Mouse (Mus musculus) right cerebral cortex, adult 18-20 months (tissue): ENCODE measurements around the gene 4930442H23Rik.
"Not testable (repeated sequence)": the region's sequence is repeated elsewhere in the genome, so short reads cannot be mapped to it uniquely, and the experiment has no call there.

Experiments used
- DNase-seq: peaks from one replicate; pipeline ENCODE4 v3.0.0; 2022; ENCODE audit warnings: mixed read lengths

The 4930442H23Rik gene

GRCm38 (mm10) chr10:81183805-81184204 is at the start of gene 4930442H23Rik:
4930442H23Rik (minus strand) TSS chr10:81183849.
- DNase-seq: no peak

DNA sequence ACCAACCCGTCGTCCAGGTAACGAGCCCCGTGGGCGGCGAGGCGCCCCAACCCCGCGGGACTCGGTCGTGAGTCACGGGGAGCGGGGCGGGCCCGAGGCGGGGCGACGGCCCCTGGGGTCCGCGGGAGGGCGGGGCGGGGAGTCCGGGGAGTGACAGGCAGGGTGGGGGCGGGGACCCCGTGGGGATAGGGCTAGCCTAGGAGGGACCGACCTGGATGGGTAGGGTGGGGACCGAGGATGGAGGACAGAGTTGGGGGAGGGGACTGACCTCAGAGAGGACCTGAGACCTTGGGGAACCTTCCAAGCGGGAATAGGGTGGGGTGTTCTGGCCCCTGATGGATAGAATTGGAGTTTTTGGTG is 49.6 kb upstream of the 4930442H23Rik start:
- no peak for DNase-seq

DNA sequence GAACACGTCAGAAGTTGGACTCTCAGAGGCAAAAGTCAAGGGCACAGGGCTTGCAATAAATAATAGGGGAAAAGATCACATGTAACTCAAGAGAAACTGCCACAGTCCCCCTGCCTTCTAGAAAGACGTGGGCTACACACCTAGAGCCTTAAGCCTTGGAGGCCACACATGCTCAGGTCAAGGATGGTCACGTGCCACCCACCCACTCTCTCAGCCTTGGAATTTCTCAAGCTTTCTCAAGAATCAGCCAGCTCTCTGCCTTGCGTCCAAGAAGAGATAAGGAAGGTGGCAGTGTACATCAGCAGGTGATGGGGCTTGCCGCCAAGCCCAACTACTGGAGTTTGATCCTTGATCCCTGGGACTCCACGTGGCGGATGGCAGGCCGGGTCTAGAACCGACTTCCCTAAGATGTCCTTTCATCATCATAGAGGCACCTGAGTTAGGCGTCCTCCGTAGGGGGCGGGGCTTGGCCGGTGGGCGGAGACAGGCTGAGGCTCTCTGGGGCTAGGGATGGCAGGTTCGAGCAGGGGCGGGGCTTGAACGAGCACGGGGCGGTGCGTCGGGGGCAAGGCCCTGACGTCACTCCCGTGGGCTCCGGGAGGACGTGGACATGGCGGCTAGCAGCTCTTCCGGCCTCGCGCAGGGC is 49.1 kb upstream of the 4930442H23Rik start, which contains the start of gene Zfr2:
TSS of gene Zfr2 (plus strand) at position 576 of the 646 bp plus-strand sequence.
- DNase-seq: peak; percentile 97

GRCm38 (mm10) chr10:81231436-81231835 is 47.8 kb upstream of the 4930442H23Rik start:
- no peak for DNase-seq

GRCm38 (mm10) chr10:81230438-81231332 is 47.0 kb upstream of the 4930442H23Rik start, which contains the start of gene Atcay:
Atcay (minus strand) TSS chr10:81230833.
- DNase-seq: peak; percentile 91

- DNase-seq: peak; percentile 54
These were observed 46.2 kb upstream of the 4930442H23Rik start for GRCm38 (mm10) chr10:81229735-81230437.

DNA sequence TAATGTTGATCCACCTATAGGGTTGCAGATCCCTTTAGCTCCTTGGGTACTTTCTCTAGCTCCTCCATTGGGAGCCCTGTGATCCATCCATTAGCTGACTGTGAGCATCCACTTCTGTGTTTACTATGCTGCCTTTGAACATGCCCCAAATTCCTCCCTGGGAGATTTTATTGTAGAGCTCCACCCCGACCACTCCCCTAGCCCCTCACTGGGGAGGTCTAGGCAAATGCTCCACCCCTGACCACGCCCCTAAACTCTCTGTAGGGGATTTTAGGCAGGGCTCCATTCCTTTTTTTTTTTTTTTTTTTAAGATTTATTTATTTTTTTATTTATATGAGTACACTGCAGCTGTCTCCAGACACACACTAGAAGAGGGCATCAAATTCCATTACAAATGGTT is 40.1 kb upstream of the 4930442H23Rik start:
- DNase-seq: not testable (repeated sequence)

DNA sequence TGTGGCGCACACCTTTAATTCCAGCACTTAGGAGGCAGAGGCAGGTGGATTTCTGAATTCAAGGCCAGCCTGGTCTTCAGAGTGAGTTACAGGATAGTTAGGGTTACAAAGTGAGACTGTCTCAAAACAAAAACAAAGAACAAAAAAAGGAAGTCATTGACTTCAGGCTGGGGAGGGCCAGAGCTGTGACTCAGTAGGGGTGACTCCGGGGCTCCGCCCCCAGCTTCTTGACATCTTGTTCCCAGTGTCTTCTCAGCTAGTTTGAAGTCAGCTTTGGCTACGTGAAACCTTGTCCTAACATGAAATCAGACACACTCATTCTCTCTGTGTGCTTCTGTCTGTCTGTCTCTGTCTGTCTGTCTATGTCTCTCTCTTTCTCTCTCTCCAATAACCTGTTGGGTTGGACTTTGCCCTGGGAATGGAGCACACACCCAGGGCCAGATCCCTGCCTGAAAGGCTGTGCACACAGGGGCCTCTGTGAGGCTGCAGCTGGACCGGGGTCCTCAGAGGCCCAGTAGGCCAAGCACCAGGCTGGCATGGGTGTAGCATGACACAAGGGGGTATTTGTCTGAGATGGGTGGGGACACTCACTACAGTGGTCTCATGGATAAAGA is 37.9 kb upstream of the 4930442H23Rik start:
- DNase-seq: no peak

GRCm38 (mm10) chr10:81217964-81218363 is 34.3 kb upstream of the 4930442H23Rik start:
- no peak for DNase-seq

DNA sequence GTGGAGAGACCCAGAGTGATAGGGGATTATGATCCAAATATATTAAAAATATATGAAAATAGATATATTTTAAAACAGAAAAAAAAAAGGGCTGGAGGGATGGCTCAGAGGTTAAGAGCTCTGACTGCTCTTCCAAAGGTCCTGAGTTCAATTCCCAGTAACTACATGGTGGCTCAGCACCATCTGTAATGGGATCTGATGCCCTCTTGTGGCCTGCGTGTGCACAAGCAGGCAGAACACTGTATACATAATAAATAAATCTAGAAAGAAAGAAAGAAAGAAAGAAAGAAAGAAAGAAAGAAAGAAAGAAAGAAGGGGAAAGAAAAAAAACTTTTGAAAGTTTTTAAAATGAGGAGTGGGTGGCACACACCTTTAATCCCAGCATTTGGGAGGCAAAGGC is 33.6 kb upstream of the 4930442H23Rik start:
- not testable (repeated sequence) for DNase-seq

GRCm38 (mm10) chr10:81216810-81217209 is 33.2 kb upstream of the 4930442H23Rik start:
- DNase-seq: no peak

DNA sequence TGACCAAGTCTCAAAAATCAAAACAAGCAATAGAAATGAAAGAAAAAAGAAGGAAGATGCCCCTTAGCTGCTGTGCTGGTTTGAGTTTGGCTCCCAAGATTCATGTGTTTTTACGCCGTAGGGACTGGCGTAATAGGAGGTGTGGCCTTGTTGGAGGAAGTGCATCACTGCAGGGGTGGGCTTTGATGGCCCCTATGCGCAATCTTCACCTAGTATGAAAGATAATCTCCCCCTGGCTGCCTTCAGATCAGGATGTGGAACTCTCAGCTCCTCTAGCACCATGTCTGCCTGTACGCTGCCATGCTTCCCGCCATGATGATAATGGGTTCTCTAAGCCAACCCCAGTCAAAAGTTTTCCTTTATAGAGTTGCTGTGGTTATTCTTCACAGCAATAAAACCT is 32.6 kb upstream of the 4930442H23Rik start:
- no peak for DNase-seq

DNA sequence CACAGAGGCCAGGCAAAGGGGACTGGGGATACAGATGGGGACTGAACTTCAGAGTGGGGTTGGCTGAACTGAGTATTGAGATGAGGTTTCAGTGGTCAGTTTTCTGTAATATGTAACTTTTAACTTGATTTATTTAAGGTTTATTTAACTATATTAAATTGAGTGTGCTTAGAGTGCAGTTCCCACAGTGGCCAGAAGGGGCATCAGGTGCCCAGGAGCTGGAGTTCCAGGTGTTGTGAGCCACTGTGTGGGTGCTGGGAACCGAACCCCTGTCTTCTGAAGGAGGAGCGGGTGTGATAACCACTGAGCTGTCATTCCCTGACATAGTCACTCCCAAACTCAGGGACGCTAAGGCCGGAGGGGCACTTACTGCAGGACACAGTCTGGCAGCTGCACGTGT is 26.5 kb upstream of the 4930442H23Rik start:
- DNase-seq: no peak

DNA sequence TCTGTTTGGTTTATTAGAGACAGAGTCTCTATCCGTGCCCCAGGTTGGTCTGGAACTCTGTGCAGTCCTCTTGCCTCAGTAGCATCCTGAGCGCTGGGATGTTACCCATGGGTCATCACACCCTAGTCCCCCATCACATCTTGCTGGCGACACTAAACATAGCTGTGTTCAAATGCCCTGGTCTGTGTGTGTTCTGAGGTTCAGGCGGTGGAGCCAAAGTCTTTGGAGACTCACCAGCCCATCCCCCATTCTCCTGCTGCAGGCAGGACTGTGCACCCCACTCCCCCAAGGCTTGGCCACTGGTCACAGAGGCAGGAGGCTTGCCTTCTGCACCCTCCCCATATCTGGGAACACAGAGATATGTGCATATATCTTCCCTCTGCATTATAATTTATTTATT is 20.5 kb upstream of the 4930442H23Rik start:
- DNase-seq: no peak

DNA sequence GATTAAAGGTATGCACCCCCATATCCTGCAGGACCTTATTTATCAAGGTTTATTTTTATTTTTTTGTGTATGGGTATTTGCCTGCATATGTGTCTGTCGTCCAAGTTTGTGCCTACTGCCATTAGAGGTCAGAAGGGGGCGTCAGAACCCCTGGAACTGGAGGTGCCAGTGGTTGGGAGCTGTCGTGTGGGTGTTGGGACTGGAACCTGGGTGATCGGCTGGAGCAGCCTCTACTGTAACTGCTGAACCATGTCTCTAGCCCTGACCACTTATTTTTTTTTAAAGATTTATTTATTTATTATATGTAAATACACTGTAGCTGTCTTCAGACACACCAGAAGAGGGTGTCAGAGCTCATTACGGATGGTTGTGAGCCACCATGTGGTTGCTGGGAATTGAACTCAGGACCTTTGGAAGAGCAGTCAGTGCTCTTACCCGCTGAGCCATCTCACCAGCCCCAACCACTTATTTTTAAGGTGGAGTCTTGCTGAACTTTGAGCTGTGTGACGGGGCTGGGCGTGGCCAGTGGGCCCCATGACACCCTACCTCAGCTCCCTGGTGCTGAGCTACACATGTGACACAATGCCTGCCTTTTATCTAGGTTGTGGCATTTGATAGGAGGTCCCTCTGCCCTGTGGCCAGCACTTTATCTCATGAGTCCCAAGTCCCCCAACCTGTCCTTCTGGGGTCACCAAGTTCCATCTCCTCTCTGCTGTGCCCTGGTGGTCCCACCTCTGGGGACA is 19.5 kb upstream of the 4930442H23Rik start:
- no peak for DNase-seq

DNA sequence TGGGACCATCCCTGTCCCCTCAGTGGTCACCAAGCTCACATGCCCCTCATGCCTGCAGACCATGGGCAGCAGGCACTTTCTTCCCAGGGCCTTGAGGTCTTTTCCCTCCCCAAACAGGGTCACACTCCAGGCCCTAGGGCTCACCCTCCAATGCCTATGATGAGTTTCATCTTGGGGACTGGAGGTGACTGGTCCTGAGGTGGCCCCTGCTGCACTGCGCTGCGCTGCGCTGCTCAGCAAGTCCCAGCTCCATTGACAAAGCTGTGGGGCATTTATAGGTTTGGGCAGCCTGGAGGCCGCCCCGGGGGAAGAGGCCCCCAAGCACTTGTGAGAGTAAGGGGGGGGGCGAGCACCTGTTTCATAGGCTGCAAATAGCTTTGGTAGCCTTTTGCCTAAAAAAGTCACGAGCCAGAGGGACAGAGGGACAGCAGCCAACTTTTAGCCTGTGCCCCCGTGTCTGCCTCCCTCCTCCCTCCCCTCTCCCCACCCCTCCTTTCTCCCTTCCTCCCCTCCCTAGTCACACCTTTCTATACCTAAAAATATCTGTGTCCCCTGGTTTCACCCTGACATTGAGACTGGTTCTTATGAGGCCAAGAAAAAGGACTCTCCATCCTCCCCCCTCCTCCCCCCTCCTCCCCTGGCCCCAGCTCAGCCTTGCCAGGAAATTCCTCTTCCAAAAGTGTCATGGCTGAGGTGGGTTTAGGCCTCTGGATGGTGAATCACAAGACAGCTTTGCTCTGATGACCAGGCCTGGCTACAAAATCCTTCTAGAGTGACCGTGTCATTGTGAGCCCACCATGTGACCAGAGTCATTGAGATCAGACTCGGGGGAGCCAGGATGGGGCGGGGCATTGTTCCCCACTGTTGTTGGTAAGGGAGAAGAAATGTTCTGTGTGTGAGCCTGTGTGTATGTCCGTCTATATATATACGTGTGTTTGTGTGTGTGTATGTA is 18.4 kb upstream of the 4930442H23Rik start, which contains the start of gene Nmrk2:
TSS of gene Nmrk2 (minus strand) at position 245 of the 952 bp plus-strand sequence.
- no peak for DNase-seq

GRCm38 (mm10) chr10:81200605-81201287 is 17.1 kb upstream of the 4930442H23Rik start:
- DNase-seq: no peak

DNA sequence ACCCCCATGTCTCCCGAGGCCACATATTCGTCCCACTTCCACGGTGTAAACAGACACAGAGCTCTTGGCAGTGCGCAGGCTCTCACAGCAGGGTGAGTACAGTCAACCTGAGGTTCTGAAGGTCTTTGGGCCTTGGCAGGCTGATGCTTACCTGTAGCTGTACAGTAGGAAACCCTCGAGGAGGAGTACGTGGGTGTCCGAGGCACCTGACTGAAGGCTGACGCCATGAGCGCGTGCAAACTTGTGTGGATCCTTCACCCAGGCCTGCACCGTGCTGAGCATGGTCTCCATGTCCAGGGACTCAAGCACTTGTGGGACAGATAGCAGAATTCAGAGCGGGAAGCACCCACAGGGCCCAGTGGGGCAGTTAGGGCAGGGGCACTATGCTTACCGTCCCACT is 16.5 kb upstream of the 4930442H23Rik start:
- DNase-seq: no peak

DNA sequence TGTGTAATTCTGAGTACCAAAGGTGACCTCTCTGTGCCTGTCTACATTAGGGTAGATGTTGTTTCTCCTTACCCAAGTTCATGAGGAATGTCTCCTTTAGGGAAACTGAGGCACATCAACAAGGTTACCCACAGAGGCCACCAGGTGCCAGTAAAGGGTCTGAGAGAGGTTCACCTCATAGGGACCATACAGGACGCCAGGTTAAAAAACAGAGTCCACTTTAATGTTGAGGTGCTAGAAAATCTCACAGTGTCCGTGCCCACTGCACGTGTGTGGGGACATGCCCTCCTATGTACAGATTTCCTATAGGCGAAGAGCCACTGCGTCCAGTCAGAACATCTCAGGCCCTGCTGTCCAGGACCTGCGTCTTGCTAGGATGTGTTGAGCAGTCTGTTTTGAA is 15.3 kb upstream of the 4930442H23Rik start:
- no peak for DNase-seq

DNA sequence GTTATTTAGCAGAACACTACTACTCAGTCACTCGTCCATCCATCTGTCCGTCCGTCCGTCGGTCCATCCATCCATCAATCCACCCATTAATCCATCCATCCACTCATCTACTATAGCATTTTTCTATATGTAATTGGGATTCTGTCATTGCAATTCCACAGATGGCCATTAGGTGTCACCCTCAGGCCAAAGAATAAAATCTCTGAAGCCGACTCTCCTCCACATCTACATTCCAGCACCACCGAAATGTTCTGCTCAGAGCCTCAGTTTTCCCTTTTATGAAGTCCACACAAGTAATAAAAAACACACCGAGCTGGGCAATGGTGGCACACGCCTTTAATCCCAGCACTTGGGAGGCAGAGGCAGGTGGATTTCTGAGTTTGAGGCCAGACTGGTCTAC is 14.6 kb upstream of the 4930442H23Rik start:
- peak; percentile 62 for DNase-seq
